Mouse (Mus musculus): Measurements from ENCODE around the gene Lsm10.

DNA sequence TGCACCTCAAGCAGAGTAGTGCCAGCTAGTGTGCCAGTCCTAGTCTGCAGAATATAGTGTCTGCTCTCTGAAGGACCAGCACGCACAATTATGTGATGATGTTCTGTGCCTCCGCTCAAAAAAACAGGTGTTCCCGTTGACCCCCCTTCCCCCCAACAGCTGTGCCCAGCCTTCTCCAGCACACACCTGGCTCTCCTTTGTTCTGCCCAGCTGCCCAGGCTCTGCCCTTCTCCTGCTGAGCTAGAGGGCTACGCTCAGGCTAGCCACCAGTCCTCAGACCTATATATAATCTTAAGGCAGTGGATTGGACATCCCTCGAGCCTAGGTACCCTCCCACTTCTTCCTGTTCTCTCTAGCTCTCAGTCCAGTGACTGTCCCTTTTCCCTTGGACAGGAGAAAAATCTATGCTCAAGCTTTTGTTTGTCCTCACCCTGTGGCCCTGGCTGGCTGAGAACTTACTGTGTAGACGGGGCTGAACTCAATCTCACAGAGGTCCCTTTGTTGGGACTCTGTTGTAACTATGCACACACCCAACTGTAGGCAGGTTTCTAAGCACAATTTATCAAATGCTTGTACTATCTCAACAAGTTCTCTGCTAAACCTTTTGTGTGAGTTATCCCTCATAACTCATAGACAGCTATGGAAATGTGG is 19.6 kb downstream of the Lsm10 start:
- TF ChIP-seq CTCF (IDR thresholded peaks at IDR 0.05; ENCODE audit: low read depth, low read length) (no peak), TAL1 (conservative IDR thresholded peaks at IDR 0.05; ENCODE audit: low read depth, low read length) (no peak), GATA1 (IDR thresholded peaks at IDR 0.05; ENCODE audit: borderline replicate concordance, low read length) (no peak), POLR2AphosphoS5 (IDR thresholded peaks at IDR 0.05; ENCODE audit: insufficient replicate concordance, low read depth, low read length) (no peak)
